Comparison of ENCODE assay signal across 8 mouse cellular contexts in genomic region chr3:87910573-87911141, GRCm38 (mm10). TPM values are rescaled to one million over a fixed set of nuclear protein-coding genes. Genes with fewer than 3 reads are reported as not detected.
DNase-seq lines count a peak whose midpoint lies in the region; ATAC-seq lines count a peak whose summit lies in the region.

No protein-coding gene starts in this region.

- DNase-seq in right cerebral cortex, postnatal 10 days (ENCODE audit: low spot score in 2 of 2): peak; percentile 71 to 74
- no peak for DNase-seq in right cerebral cortex, postnatal 25 days
- peak; percentile 91 for DNase-seq in embryo, embryonic 11 days
- peak; percentile 86 to 88 for DNase-seq in heart, adult 18-20 months
- peak; percentile 94 for DNase-seq in kidney, adult 11 months
- DNase-seq in naive thymus-derived CD4-positive, alpha-beta T cell, adult 2 months (ENCODE audit: low read depth): peak; percentile 43
- peak; percentile 39 for DNase-seq in thymus, postnatal 14 days

- H3K9ac ChIP-seq in liver, embryonic 12.5 days: peak overlapping the region; percentile 100

- H3K4me2 ChIP-seq in liver, embryonic 12.5 days: peak overlapping the region; percentile 84

- peak overlapping the region; percentile 97 for H3K4me3 ChIP-seq in liver, embryonic 12.5 days

- peaks cover 77% of the 10 kb centered on the region for H3K4me1 ChIP-seq in liver, embryonic 12.5 days

- peak; percentile 14 for ATAC-seq in liver, embryonic 12.5 days

- H3K27me3 ChIP-seq in liver, embryonic 12.5 days (replicated peaks): no peaks in the 10 kb centered on the region

- H3K27ac ChIP-seq in liver, embryonic 12.5 days: peak overlapping the region; percentile 97

- whole genome bisulfite sequencing in liver, embryonic 12.5 days (ENCODE audit: insufficient replicate concordance): 16% methylated on average over 12 of the region's 12 CpGs

- H3K9me3 ChIP-seq in liver, embryonic 12.5 days (replicated peaks): no peaks in the 10 kb centered on the region

- H3K36me3 ChIP-seq in liver, embryonic 12.5 days: peaks cover 65% of the 10 kb centered on the region

RNA-seq across cellular contexts. Expression of gene Hdgf, which starts 4.5 kb away (rescaled TPM):
- 100 to 1,000 TPM; 111 to 117 TPM for total RNA-seq in heart, adult 18-20 months (2021)
- 393 and 400 TPM in 2 replicates for polyA plus RNA-seq in liver, embryonic 12.5 days (2016; fragmentation: Nextera tagmentation; extraction: Ambion mirVana)

RNA-seq across cellular contexts. Expression of gene Mrpl24, which starts 8.6 kb away (rescaled TPM):
- 10 to 100 TPM; 75.0 to 77.9 TPM for total RNA-seq in heart, adult 18-20 months (2021)
- polyA plus RNA-seq in liver, embryonic 12.5 days (2016; fragmentation: Nextera tagmentation; extraction: Ambion mirVana): 57.0 and 57.3 TPM in 2 replicates

RNA-seq across cellular contexts. Expression of gene Isg20l2, which starts 19.5 kb away (rescaled TPM):
- 10 to 100 TPM; 10.8 to 11.5 TPM for total RNA-seq in heart, adult 18-20 months (2021)
- polyA plus RNA-seq in liver, embryonic 12.5 days (2016; fragmentation: Nextera tagmentation; extraction: Ambion mirVana): 51.9 and 52.2 TPM in 2 replicates

RNA-seq across cellular contexts. Expression of gene Rrnad1, which starts 19.9 kb away (rescaled TPM):
- 1 to 10 TPM; 4.8 to 5.1 TPM for total RNA-seq in heart, adult 18-20 months (2021)
- 11.1 and 11.4 TPM in 2 replicates for polyA plus RNA-seq in liver, embryonic 12.5 days (2016; fragmentation: Nextera tagmentation; extraction: Ambion mirVana)

RNA-seq across cellular contexts. Expression of gene Prcc, which starts 25.2 kb away (rescaled TPM):
- total RNA-seq in heart, adult 18-20 months (2021): 10 to 100 TPM; 45.6 to 47.9 TPM
- 8.7 and 8.9 TPM in 2 replicates for polyA plus RNA-seq in liver, embryonic 12.5 days (2016; fragmentation: Nextera tagmentation; extraction: Ambion mirVana)
